Mouse (Mus musculus): ENCODE results near the gene Trim15.
"Not testable (repeated sequence)": the region's sequence is repeated elsewhere in the genome, so short reads cannot be mapped to it uniquely, and the experiment has no call there.

The Trim15 gene

GRCm38 (mm10) chr17:36835591-36836426 lies 31.2 kb downstream of the Trim15 start:
- in situ Hi-C loops (cut with MboI, MseI), result loop anchor here in 1 of 2 experiments (5.0 kb wide), 1 partner anchor 216 kb away; no protein-coding TSS in a partner anchor

GRCm38 (mm10) chr17:36832694-36833093 lies 34.3 kb downstream of the Trim15 start:
- in situ Hi-C loops (cut with MboI, MseI), result no loop called here

- in situ Hi-C loops (cut with MboI, MseI), result no loop called here
Measured at GRCm38 (mm10) chr17:36830470-36830869, 36.5 kb downstream of the Trim15 start.

- in situ Hi-C loops (cut with MboI, MseI), result no loop called here
Measured at GRCm38 (mm10) chr17:36828488-36828887, 38.5 kb downstream of the Trim15 start.

- in situ Hi-C loops (cut with MboI, MseI), result not testable (repeated sequence)
Measured at GRCm38 (mm10) chr17:36826002-36826401, 41.0 kb downstream of the Trim15 start.

GRCm38 (mm10) chr17:36825525-36825924 lies 41.5 kb downstream of the Trim15 start:
- in situ Hi-C loops (cut with MboI, MseI), result no loop called here

GRCm38 (mm10) chr17:36824005-36824404 lies 43.0 kb downstream of the Trim15 start:
- in situ Hi-C loops (cut with MboI, MseI), result no loop called here

- in situ Hi-C loops (cut with MboI, MseI), result no loop called here
Measured at GRCm38 (mm10) chr17:36811871-36812270, 55.1 kb downstream of the Trim15 start, which contains the start of gene H2-M10.6. H2-M10.6 (plus strand) TSS chr17:36812171.
